ENCODE assay signal across 41 mouse cellular contexts in the genomic region with DNA sequence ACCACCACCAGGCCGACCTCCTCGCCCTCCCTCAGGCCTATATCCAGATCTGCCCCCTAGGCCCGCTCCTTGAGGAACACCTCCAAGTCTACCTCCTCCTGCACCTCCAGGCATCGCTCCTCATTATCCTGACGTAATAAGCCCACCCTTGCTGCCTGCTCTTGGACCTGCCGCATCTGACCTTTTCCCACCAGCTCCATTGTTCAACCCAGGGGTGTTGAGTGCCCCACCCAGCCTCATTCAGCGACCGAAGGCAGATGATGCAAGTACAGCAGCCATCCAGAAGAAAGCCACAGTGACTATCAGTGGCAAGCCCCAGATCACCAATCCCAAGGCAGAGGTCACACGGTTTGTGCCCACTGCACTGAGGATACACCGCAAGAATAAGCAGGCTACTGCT. TPM values are rescaled to one million over a fixed set of nuclear protein-coding genes. Genes with fewer than 3 reads are reported as not detected.
"Had no signal": no experiment of that assay in that cellular context is flagged by ENCODE, and none has a peak within 500 bp of the region (broad histone marks: within the 10 kb centered on the region; RNA-seq: fewer than 3 reads in every experiment).

No protein-coding gene starts in this region.

- H3K4me1 ChIP-seq: heart, embryonic 10.5 days; heart, embryonic 12.5 days; hindbrain, embryonic 10.5 days; hindbrain, embryonic 12.5 days; kidney, embryonic 15.5 days; limb, embryonic 10.5 days; limb, embryonic 12.5 days had no signal

- DNase-seq: gastrocnemius, postnatal 14 days; gastrocnemius, postnatal 36 days; heart, adult 18-20 months; heart, postnatal 10 days; heart, postnatal 4 days; kidney, adult 11 months; kidney, adult 2 months; kidney, adult 9 months; kidney, postnatal 14 days; kidney, postnatal 36 days; layer of hippocampus, adult 9-11 months; layer of hippocampus, postnatal 36 days; liver had no signal

- H3K4me3 ChIP-seq: heart, embryonic 10.5 days; heart, embryonic 12.5 days; hindbrain, embryonic 10.5 days; hindbrain, embryonic 12.5 days; kidney, embryonic 15.5 days; limb, embryonic 10.5 days; limb, embryonic 12.5 days had no signal

- ATAC-seq: hindbrain, embryonic 16.5 days; inflammation-experienced regulatory T-cells, adult 6 months; intestine, embryonic 16.5 days had no signal

- H3K27ac ChIP-seq: heart, embryonic 10.5 days; hindbrain, embryonic 10.5 days; hindbrain, embryonic 12.5 days; hindbrain, embryonic 14.5 days; kidney, embryonic 15.5 days; kidney, postnatal 0 days; limb, embryonic 10.5 days; limb, embryonic 12.5 days had no signal

- H3K27me3 ChIP-seq: heart, embryonic 12.5 days; hindbrain, embryonic 12.5 days; kidney, embryonic 15.5 days; limb, embryonic 12.5 days had no signal

- H3K36me3 ChIP-seq: heart, embryonic 10.5 days; heart, embryonic 12.5 days; hindbrain, embryonic 10.5 days; hindbrain, embryonic 12.5 days; kidney, embryonic 15.5 days; limb, embryonic 10.5 days; limb, embryonic 12.5 days had no signal

RNA-seq across cellular contexts. Expression of a gene that starts 31.5 kb away (rescaled TPM):
- total RNA-seq: gastrocnemius, adult 18-20 months; gastrocnemius, adult 8-10 months; gastrocnemius, postnatal 14 days; gastrocnemius, postnatal 36 days; heart, adult 18-20 months; heart, adult 8-10 months; heart, postnatal 10 days; heart, postnatal 25 days; heart, postnatal 4 days; layer of hippocampus, adult 18-20 months; layer of hippocampus, adult 8-10 months; layer of hippocampus, postnatal 14 days; layer of hippocampus, postnatal 36 days; left cerebral cortex, adult 18-20 months; left cerebral cortex, adult 8-10 months; left cerebral cortex, postnatal 10 days; left cerebral cortex, postnatal 25 days had no signal
- polyA plus RNA-seq: gonadal fat pad, adult 2 months; heart, embryonic 12.5 days; heart, embryonic 14.5 days; heart, embryonic 16.5 days; hindbrain, embryonic 12.5 days; hindbrain, embryonic 14.5 days; intestine, embryonic 16.5 days; kidney, adult 2 months; kidney, embryonic 15.5 days; kidney, postnatal 0 days; large intestine, adult 2 months; liver, embryonic 11.5 days had no signal
